Mouse (Mus musculus) layer of hippocampus, postnatal 25 days (tissue): ENCODE measurements around the gene Prkcq. TPM values are rescaled to one million over a fixed set of nuclear protein-coding genes. Genes with fewer than 3 reads are reported as not detected.
"Not testable (repeated sequence)": the region's sequence is repeated elsewhere in the genome, so short reads cannot be mapped to it uniquely, and the experiment has no call there.

Experiments used
- DNase-seq, 2 experiments: peaks; one replicate each; pipeline ENCODE4 v3.0.0; 2022; ENCODE audit warnings: mixed read lengths in 2 of 2, low spot score in 1 of 2; ENCODE audit errors: extremely low spot score in 1 of 2
- total RNA-seq, 2 experiments: library from RNA; stranded (reverse); gene quantifications; 2 replicates each; pipeline ENCODE4 v1.2.3; 2021

Prkcq gene
- total RNA-seq, 2 experiments from 2014 or later: 10.9 to 12.0 TPM

DNA sequence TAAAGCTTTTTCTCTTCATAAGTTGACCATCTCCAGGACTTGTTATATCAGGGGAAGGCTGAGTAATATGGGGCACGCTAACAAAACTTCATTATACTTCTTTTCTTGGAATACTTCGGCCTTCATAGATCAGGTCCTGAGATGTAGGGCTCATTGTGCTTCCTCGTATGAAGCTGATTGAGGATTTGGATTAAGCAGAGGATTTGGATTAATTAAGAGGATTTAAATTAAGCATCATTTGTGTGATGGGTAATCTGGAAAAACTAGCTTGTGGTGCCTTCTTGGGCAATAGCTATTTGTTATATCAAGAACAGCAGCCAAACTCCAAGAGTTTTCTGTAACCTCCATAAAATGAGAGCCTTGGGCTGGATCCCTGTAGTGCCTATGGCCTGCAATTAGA lies 172.8 kb downstream of the Prkcq start:
- no peak for DNase-seq

DNA sequence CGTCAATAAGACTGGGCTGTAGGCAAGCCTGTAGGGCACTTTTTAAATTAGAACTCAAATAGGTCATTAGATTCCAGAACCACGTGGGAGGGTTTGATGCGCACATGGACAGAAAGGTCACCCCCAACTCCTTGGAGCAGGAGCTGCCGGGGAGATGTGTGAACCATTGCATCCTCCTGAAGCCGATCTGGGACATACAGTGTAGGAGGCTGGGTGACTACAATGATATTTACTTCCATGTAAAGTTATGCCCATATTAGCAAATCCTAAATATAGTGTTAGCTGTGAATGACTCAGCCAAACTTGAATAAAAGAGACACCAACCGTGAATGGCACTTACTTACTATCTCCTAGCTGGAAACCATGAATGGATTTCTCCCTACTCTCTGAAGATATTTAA lies 174.5 kb downstream of the Prkcq start:
- not testable (repeated sequence) for DNase-seq

DNA sequence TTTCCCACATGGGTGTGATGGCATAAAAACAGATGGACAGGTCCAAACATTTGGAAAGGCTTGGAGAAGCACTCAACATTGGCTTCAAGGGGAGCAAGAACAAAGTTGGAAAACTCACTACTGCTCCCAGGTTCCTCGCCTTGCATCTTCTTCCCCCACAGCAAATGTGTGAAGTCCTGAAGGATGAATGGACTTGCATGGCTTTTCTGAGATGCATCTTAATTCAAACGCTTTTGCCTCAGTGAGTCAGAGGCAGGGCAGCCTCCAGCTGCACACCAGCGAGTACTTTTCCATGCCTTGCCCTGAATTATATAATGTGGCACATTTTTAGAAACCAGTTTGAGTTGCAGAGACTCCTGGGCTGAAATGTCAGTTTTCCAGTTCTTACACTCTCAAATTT lies 175.9 kb downstream of the Prkcq start:
- no peak for DNase-seq
